Mouse (Mus musculus) CH12.LX (cell line): ENCODE measurements around the gene Rplp1.

Experiments
- CTCF ChIP-seq, 2 experiments: IDR thresholded peaks in 1 of 2; conservative IDR thresholded peaks in 1 of 2; 2 replicates each; pipeline ENCODE4 v1.5.1; 2011 to 2012; ENCODE audit warnings: low read depth in 2 of 2, low read length in 2 of 2, improper control_type of control experiment in 1 of 2, inconsistent platforms in 1 of 2, mild to moderate bottlenecking in 1 of 2, moderate library complexity in 1 of 2
- USF1 ChIP-seq: IDR thresholded peaks from 2 replicates; pipeline ENCODE4 v1.6.1; 2014; ENCODE audit warnings: low read depth, mild to moderate bottlenecking, inconsistent platforms, low read length, improper control_type of control experiment

DNA sequence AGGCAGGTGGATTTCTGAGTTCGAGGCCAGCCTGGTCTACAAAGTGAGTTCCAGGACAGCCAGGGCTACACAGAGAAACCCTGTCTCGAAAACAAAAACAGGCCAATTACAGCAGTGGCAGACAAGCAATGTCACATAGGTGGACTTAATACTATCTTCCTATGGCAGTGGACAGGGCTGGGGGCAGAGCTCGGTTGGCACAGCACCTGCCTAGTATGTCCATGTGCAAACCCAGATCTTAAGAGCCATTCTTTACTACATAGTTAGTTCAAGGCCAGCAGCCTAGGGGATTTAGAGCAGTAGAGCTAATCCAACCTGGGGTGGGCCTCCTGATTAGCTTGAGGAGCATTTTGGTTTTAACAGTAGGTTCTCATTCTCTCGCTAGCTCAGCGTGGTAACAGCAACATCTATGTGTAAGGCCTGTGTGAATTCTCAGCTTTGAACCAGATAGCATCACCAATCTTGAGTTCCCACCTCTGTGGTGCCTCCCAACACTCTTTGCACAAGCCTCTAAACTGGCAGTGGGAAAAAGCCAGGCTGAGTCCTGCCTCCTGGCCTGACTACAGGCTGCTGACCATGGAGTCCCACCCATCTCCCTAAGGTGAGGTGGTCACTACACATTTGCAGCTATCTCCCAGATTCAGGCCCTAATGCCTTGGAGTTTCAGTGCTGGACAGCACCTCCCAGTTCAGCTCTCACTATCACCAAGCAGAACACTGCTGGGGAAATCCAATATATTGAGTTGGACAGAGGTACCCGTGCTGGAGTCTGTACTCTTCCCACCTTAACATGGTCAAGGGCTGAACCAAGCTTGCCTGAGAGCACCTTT lies 2.8 kb downstream of the Rplp1 start:
- TF ChIP-seq CTCF (conservative IDR thresholded peaks at IDR 0.05 in 1 of 2, IDR thresholded peaks at IDR 0.05 in 1 of 2; ENCODE audit: low read depth in 2 of 2, low read length in 2 of 2) (no peak), USF1 (no peak)
